Mouse (Mus musculus) erythroblast, embryonic 14.5 days (primary cell): ENCODE measurements around the gene Nt5dc2. TPM values are rescaled to one million over a fixed set of nuclear protein-coding genes. Genes with fewer than 3 reads are reported as not detected.

Source experiments
- H3K27me3 ChIP-seq: 2 replicates; pipeline ENCODE4 v1.6.1; 2012; ENCODE audit warnings: inconsistent platforms; ENCODE audit not compliant: control insufficient read depth
- H3K36me3 ChIP-seq: 2 replicates; pipeline ENCODE4 v1.6.1; 2012; ENCODE audit warnings: mild to moderate bottlenecking, inconsistent platforms; ENCODE audit not compliant: control insufficient read depth
- H3K4me1 ChIP-seq: 2 replicates; pipeline ENCODE4 v1.6.1; 2012; ENCODE audit warnings: inconsistent platforms; ENCODE audit not compliant: control insufficient read depth
- H3K4me3 ChIP-seq: replicated peaks from 2 replicates; pipeline ENCODE3; 2012; ENCODE audit warnings: moderate library complexity, mild to moderate bottlenecking, inconsistent platforms
- H3K9me3 ChIP-seq: 2 replicates; pipeline ENCODE4 v1.6.1; 2012; ENCODE audit warnings: low read length, inconsistent platforms, mixed read lengths; ENCODE audit not compliant: control insufficient read depth
- GATA1 ChIP-seq: IDR thresholded peaks from 2 replicates; pipeline ENCODE4 v1.6.1; 2012; ENCODE audit warnings: low read length, inconsistent platforms, mixed read lengths
- TAL1 ChIP-seq: IDR thresholded peaks from 3 replicates; pipeline ENCODE4 v1.6.1; 2012; ENCODE audit warnings: low read length, inconsistent platforms, mixed read lengths
- polyA plus RNA-seq: library from polyadenylated mRNA; stranded (reverse); fragments of >175 nt; gene quantifications from 2 replicates; pipeline ENCODE4 v1.2.3, GENCODE M21; 2012

The Nt5dc2 gene
- polyA plus RNA-seq, 1 experiment: 16.8 TPM

DNA sequence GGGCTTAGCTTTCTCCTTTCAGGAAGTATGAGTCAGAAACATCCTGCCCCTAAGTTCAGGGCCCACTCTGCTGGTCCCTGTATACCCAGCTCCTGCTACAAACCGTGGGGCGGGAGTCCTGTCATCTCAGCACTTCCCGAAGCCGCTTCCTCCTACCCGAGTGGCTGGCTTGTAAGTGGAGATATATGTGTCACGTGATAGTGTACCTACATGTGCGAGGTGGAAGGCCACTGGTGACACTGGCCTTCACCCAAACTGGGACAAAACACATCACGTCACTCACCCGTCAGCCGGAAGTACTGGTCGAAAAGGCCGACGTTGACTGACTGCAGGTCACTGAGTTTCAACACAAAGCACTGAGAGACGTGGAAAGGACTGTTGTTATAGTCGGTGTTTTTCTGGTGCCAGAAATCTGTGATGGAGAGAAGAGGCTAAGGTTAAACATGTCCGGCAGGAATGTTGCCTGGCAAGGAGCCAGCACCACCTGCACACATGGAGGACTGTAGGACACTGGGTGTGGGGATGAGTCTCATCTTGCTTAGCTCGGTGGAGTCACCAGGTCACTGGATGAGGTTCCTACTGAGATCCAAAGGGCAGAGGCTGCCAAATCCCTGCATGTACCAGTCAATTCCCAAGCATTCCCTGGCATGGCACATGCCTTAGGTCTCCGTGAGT lies 42.1 kb downstream of the Nt5dc2 start:
- no peak for TF ChIP-seq TAL1
- no peak for TF ChIP-seq GATA1
- Histone ChIP-seq H3K36me3 (peaks cover 76% of the 10 kb centered on the region), H3K4me3 (no peak overlapping the region), H3K27me3 (peaks cover 11% of the 10 kb centered on the region), H3K9me3 (no peaks in the 10 kb centered on the region), H3K4me1 (peaks cover 1% of the 10 kb centered on the region; the same call in 1 of the 2 replicates)

DNA sequence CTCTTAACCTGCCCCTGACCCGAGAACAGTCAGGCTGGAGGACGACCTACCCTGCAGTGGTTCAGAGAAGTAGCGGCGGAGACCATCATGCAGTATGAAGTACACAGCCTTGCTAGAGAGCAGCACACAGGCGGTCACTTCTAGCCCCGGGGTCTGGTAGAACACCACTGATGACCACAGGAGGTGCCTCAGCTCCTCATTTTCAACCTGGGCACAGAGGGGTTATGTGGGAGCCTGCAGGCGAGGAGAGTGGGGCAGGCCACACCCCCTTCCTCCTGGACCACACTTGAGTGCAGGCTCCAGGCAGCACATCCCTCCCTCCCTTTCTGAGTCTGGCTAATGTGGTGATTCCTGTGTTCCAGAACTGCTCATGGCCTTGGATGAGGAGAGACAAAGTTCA lies 42.7 kb downstream of the Nt5dc2 start:
- H3K27me3 ChIP-seq: peaks cover 5% of the 10 kb centered on the region
- TF ChIP-seq GATA1 (no peak), TAL1 (no peak)
- 0 out of 2 replicates have a peak, but pooled peaks cover 1% of the 10 kb centered on the region for H3K4me1 ChIP-seq
- no peaks in the 10 kb centered on the region for H3K9me3 ChIP-seq
- no peak overlapping the region for H3K4me3 ChIP-seq
- peaks cover 79% of the 10 kb centered on the region for H3K36me3 ChIP-seq

DNA sequence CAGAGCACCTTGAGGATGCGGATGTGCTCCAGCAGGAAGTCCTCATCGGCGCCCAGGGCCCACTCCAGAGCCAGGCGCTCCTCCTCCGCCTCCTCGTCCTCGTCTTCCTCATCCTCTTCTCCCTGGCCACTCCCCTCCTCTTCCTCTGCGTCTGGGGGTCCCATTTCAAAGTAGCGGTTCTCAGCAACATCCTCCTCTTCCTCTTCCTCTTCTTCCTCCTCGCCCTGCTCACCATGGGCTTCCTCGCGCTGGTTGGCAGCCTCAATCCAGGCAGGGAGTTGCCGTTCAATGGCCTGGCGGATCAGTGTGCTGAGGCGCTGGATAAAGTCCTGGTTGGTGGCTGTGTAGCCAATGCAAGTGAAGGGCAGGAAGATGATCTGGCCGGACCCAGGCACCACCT lies 46.4 kb downstream of the Nt5dc2 start:
- TF ChIP-seq GATA1 (no peak), TAL1 (no peak)
- no peaks in the 10 kb centered on the region for H3K9me3 ChIP-seq
- H3K27me3 ChIP-seq: no peaks in the 10 kb centered on the region
- no peaks in the 10 kb centered on the region for H3K4me1 ChIP-seq
- peaks cover 95% of the 10 kb centered on the region for H3K36me3 ChIP-seq
- no peak overlapping the region for H3K4me3 ChIP-seq

DNA sequence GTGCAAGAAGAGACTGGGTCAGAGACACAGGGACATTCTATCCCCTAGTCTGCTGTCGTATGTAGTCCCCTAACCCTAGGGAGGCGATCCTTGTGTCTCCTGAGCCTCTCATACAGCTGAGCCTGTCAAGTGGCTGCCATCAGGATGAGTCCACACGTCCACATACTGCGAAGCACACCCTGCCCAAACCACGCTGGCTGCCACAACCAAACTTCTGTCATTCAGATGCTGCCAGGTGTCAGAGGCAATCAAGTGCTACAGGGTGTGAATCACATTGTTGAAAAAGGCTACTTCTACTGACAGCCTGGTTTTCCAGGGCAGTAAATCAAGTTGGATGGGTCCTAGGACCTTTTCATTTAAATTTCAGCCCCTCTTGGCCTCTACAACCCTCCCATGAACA lies 46.9 kb downstream of the Nt5dc2 start:
- peaks cover 95% of the 10 kb centered on the region for H3K36me3 ChIP-seq
- H3K27me3 ChIP-seq: no peaks in the 10 kb centered on the region
- H3K4me3 ChIP-seq: no peak overlapping the region
- no peak for TF ChIP-seq TAL1
- no peaks in the 10 kb centered on the region for H3K4me1 ChIP-seq
- no peaks in the 10 kb centered on the region for H3K9me3 ChIP-seq

DNA sequence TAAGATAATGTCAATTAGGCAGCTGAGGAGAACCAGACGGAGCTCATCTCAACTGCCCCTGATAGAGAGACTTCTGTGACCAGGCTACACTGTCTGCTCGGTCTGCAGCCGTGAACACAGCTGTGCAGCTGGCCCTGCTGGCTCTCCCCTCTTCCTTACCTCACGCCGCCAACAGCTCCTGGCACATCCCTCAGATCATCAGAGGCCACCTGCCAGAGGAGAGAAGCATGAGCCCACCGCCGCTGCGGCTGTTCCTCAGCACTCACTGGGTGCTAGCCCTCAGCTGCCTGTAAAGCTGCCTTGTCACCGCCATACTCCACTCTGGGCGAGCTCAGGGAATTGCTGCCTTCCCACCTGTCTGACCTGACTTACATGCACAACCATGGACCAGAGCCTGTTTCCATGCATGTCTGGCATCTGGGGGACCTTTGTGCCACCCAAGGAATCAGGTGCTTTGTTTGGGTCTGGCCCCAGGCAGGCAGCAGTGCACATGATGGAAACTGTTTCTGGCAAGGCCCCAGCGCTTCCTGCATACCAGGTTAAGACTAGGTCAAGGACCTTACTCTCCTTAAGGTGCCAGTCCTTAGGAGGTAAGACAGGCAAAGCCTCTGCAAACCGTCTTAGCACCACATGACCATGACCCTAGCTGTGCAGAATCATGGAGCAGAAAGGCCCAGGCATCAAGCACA lies 49.0 kb downstream of the Nt5dc2 start:
- H3K27me3 ChIP-seq: no peaks in the 10 kb centered on the region
- no peak overlapping the region for H3K4me3 ChIP-seq
- H3K9me3 ChIP-seq: no peaks in the 10 kb centered on the region
- no peaks in the 10 kb centered on the region; the same call in 1 of the 2 replicates for H3K4me1 ChIP-seq
- TF ChIP-seq TAL1 (no peak), GATA1 (no peak)
- peaks cover 95% of the 10 kb centered on the region for H3K36me3 ChIP-seq

DNA sequence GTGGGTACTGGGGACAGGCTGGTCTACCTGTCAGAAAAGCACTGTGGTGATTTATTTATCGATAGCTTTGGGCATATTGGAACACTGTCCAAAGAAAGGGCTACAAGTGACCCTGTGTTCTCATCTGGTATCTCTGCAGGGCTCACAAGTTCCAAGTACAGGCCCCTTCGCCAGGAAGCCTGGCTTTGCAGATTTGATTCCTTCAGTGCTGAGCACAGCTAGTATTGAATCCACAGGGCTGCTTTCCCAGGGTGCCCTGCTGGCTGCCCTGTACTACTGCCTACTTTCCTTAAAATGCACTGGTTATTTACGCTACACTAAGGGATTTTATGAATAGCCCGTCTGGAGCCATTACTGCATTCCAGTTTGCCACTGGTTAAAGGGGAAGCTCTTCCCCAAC lies 50.7 kb downstream of the Nt5dc2 start:
- TF ChIP-seq TAL1 (no peak), GATA1 (no peak)
- peaks cover 95% of the 10 kb centered on the region for H3K36me3 ChIP-seq
- H3K4me1 ChIP-seq: no peaks in the 10 kb centered on the region; the same call in 1 of the 2 replicates

DNA sequence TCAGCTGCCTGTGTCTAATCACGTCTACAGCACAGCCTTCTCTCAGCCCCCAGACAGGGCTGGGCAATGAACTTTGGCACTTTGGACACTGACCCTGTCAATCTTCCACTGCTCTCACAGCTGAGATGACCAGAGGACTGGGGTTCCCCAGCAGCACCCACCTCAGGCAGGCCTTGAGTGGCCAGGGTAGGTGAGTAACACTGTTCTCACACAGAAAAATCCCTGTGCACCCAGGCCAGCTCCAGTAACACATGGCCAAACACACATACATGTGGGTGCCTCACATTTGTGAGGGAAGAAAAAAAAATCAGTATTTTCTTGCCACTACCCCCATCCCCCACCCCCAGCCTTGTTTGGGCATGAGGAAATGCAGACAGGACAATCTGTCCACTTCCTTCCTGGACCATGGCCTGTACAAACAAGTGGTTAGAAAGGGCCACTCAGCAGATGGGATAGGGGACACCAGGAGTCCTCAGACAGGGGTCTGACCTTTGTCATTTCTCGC lies 52.0 kb downstream of the Nt5dc2 start:
- Histone ChIP-seq H3K4me3 (no peak overlapping the region), H3K36me3 (peaks cover 95% of the 10 kb centered on the region), H3K27me3 (no peaks in the 10 kb centered on the region), H3K9me3 (no peaks in the 10 kb centered on the region), H3K4me1 (no peaks in the 10 kb centered on the region; the same call in 1 of the 2 replicates)
- no peak for TF ChIP-seq GATA1
- TF ChIP-seq TAL1: no peak

More for the DNA sequence above, 50.7 kb downstream of the Nt5dc2 start:
- Histone ChIP-seq H3K27me3 (no peaks in the 10 kb centered on the region), H3K4me3 (no peak overlapping the region), H3K9me3 (no peaks in the 10 kb centered on the region)

DNA sequence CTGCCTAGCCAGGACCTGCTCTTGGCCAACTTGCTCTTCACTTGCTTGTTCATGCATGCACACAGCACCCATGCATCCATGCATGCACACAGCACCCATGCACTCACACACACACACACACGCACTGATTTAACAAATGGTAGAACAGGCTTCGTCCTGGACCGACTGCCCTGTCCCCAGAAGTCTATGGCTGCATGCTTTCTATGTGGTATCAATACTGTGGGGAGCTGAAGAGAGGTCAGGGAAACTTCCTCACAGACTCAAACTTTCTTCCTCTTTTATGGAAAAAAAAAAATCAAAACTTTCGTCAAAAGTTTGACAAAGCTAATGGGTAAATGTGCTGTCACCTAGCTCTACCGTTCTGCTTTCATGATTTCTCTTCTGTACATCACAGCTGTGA lies 52.7 kb downstream of the Nt5dc2 start:
- Histone ChIP-seq H3K4me1 (no peaks in the 10 kb centered on the region; the same call in 1 of the 2 replicates), H3K27me3 (no peaks in the 10 kb centered on the region), H3K9me3 (no peaks in the 10 kb centered on the region), H3K36me3 (peaks cover 98% of the 10 kb centered on the region), H3K4me3 (no peak overlapping the region)
- TF ChIP-seq TAL1: no peak
- no peak for TF ChIP-seq GATA1

DNA sequence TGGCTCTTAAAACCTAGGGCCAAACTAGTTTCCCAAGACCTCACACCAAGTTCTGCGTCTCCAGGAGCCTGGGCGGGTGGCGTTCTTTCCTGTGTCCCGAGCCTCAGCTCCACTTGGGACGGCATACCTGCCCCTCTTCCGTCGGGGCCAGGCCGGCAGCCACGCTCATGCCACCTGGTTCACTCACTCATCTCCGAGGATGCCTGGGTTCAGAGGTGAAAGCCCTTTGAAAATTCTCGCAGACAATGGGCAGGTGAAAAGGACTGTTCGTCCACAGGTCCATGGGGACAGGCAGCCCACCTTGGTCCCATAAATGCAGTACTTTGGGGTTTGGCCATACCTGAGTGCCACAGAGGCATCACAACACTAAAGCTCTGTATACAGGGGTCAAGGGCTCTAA lies 53.3 kb downstream of the Nt5dc2 start:
- no peak overlapping the region for H3K4me3 ChIP-seq
- no peaks in the 10 kb centered on the region for H3K9me3 ChIP-seq
- no peaks in the 10 kb centered on the region for H3K27me3 ChIP-seq
- no peak for TF ChIP-seq TAL1
- TF ChIP-seq GATA1: no peak
- peaks cover 100% of the 10 kb centered on the region for H3K36me3 ChIP-seq
- H3K4me1 ChIP-seq: no peaks in the 10 kb centered on the region; the same call in 1 of the 2 replicates
